Mouse (Mus musculus): Measurements from ENCODE around the gene Galntl6. TPM values are rescaled to one million over a fixed set of nuclear protein-coding genes. Genes with fewer than 3 reads are reported as not detected.
"Not testable (repeated sequence)": the region's sequence is repeated elsewhere in the genome, so short reads cannot be mapped to it uniquely, and the experiment has no call there.

Galntl6 gene
- polyA plus RNA-seq, 1 experiment from 2014 or later, result not detected

DNA sequence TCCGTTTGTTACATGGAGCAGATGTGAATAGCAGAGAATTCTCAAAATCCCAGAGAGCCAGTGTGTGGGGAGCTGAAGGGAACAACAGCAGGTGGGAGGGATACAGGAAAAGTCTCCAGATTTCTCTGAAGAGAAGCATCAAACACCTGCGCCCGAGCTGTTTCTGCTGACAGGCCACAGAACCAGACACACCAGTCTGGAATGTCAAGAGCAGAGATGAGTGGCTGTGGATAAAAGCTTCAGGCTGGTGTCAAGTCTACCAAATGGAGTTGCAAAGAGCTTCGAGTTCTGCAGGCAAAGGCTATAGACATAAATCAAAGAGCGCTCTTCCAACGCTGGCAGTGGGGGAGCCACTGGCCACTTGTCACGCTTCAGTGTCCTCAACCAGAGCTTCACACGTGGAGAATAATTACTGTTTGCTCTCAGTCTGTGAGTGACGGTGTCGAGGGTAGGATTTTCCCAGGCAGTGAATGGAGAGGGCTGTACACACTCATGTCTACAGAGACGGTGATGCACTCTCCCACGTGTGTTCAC, 1139.6 kb downstream of the Galntl6 start:
- Histone ChIP-seq H3K27ac (ENCODE audit: low read depth) (no peak overlapping the region), H3K36me3 (replicated peaks; ENCODE audit: insufficient read depth, low read length) (no peaks in the 10 kb centered on the region), H3K4me1 (ENCODE audit: insufficient read depth) (no peaks in the 10 kb centered on the region), H3K4me3 (ENCODE audit: low read depth, low read length) (no peak overlapping the region), H3K9me3 (ENCODE audit: low read length) (no peaks in the 10 kb centered on the region), H3K27me3 (ENCODE audit: insufficient read depth, low read length) (no peaks in the 10 kb centered on the region), H3K4me2 (ENCODE audit: low read depth, low read length) (no peak overlapping the region), H3K9ac (replicated peaks) (no peak overlapping the region)
- ATAC-seq (no peak), DNase-seq (no peak)
- 50% methylated on average over 12 of the region's 12 CpGs for WGBS (ENCODE audit: insufficient replicate concordance)
- no peak for TF ChIP-seq EP300 (IDR thresholded peaks at IDR 0.05; ENCODE audit: low read depth)
- no peak for TF ChIP-seq CTCF (IDR thresholded peaks at IDR 0.05; ENCODE audit: low read depth)

DNA sequence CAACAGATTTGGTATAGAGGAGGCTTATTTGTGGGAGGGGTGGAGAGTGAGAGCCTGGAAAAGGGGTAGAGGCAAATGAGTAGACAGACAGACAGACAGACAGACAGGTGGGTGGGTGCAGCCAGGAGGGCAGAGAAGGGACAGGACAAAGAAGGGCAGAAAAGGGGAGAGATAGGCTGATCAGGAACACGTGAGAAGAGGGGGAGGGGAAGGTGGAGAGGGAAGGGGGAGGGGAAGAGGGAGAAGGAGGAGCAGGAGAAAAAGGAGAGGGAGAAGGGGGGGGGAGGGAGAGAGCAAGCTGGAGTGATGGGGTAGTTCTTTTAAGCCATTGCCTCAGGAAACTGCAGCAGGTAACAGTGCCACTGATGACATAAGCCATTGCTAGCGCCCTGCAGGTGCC, 1144.9 kb downstream of the Galntl6 start:
- TF ChIP-seq EP300 (IDR thresholded peaks at IDR 0.05; ENCODE audit: low read depth) (no peak), CTCF (IDR thresholded peaks at IDR 0.05; ENCODE audit: low read depth) (no peak)
- DNase-seq (no peak), ATAC-seq (no peak)
- Histone ChIP-seq H3K9ac (replicated peaks) (no peak overlapping the region), H3K27me3 (ENCODE audit: insufficient read depth, low read length) (no peaks in the 10 kb centered on the region), H3K4me2 (ENCODE audit: low read depth, low read length) (no peak overlapping the region), H3K9me3 (ENCODE audit: low read length) (no peaks in the 10 kb centered on the region), H3K27ac (ENCODE audit: low read depth) (no peak overlapping the region), H3K4me3 (ENCODE audit: low read depth, low read length) (no peak overlapping the region), H3K36me3 (replicated peaks; ENCODE audit: insufficient read depth, low read length) (no peaks in the 10 kb centered on the region), H3K4me1 (ENCODE audit: insufficient read depth) (no peaks in the 10 kb centered on the region)
- 35% methylated on average over 2 of the region's 2 CpGs for WGBS (ENCODE audit: insufficient replicate concordance)

DNA sequence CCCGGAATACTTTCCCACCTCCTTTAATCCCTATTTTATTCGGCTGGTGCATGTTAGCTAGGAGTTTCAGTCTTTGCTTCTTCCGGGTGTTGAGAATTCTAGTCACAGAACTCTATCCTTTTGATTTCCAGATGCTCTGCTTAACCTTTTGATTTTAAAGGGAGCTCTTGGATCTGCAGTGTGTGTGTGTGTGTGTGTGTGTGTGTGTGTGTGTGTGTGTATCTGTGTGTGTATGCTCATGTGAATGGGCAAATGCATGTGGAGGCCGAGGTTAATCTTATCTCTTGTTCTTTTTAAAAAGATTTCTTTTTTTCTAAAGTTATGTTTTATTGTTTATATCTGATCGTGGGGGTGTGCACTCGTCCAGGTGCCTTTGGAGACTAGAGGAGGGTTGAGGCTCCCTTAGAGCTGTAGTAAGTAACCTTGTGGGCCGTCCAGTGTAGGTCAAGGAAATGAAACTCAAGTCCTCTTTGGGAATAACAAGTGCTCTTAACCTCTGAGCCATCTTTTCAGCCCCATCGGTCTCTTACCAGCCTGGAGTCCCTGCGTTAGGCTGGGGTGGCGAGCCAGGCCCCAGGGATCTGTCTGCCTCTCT, 1145.9 kb downstream of the Galntl6 start:
- ATAC-seq, result no peak
- WGBS (ENCODE audit: insufficient replicate concordance), result 61% methylated on average over 10 of the region's 10 CpGs
- no peak overlapping the region for H3K4me2 ChIP-seq (ENCODE audit: low read depth, low read length)

DNA sequence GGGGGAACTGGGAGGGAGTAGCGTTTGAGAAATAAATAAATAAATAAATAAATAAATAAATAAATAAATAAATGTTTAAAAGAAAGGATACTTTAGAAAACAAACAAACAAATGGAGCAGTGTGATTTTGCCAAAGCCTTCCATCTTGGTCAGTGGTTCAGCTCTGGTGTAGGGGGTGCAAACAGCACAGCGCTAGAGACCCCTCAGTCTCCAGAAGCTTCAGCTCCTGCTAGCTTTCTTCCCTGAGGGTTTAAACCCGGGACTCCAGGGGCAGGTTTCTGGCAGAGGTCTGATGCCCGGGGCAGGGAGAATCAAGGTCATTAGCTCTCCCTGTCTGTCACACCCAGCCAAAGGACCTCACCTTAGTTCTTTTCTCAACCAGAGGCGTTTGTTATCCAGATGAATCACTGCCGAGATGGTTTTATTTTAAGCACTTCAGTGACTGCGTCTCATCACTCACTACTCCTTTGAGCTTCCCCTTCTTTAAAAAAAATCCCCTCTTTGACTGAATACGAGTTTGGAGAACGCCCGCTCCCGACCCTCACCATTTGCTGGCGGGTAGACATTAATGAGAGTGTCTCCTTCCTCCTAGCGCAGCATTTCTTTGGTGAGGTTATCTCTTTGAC, 1146.6 kb downstream of the Galntl6 start:
- H3K4me1 ChIP-seq (ENCODE audit: insufficient read depth), result no peaks in the 10 kb centered on the region
- no peak for TF ChIP-seq CTCF (IDR thresholded peaks at IDR 0.05; ENCODE audit: low read depth)
- no peak for TF ChIP-seq EP300 (IDR thresholded peaks at IDR 0.05; ENCODE audit: low read depth)
- H3K9ac ChIP-seq (replicated peaks), result no peak overlapping the region
- DNase-seq (no peak), ATAC-seq (no peak)
- no peak overlapping the region for H3K4me3 ChIP-seq (ENCODE audit: low read depth, low read length)
- no peak overlapping the region for H3K27ac ChIP-seq (ENCODE audit: low read depth)
- no peak overlapping the region for H3K4me2 ChIP-seq (ENCODE audit: low read depth, low read length)
- H3K9me3 ChIP-seq (ENCODE audit: low read length), result no peaks in the 10 kb centered on the region
- H3K27me3 ChIP-seq (ENCODE audit: insufficient read depth, low read length), result no peaks in the 10 kb centered on the region
- 17% methylated on average over 13 of the region's 13 CpGs for WGBS (ENCODE audit: insufficient replicate concordance)
- H3K36me3 ChIP-seq (replicated peaks; ENCODE audit: insufficient read depth, low read length), result no peaks in the 10 kb centered on the region

More for the DNA sequence above, 1145.9 kb downstream of the Galntl6 start:
- Histone ChIP-seq H3K27me3 (ENCODE audit: insufficient read depth, low read length) (no peaks in the 10 kb centered on the region), H3K27ac (ENCODE audit: low read depth) (no peak overlapping the region), H3K36me3 (replicated peaks; ENCODE audit: insufficient read depth, low read length) (no peaks in the 10 kb centered on the region), H3K9ac (replicated peaks) (no peak overlapping the region), H3K9me3 (ENCODE audit: low read length) (no peaks in the 10 kb centered on the region), H3K4me3 (ENCODE audit: low read depth, low read length) (no peak overlapping the region), H3K4me1 (ENCODE audit: insufficient read depth) (no peaks in the 10 kb centered on the region)
- DNase-seq, result no peak
- TF ChIP-seq CTCF (IDR thresholded peaks at IDR 0.05; ENCODE audit: low read depth) (no peak), EP300 (IDR thresholded peaks at IDR 0.05; ENCODE audit: low read depth) (no peak)

DNA sequence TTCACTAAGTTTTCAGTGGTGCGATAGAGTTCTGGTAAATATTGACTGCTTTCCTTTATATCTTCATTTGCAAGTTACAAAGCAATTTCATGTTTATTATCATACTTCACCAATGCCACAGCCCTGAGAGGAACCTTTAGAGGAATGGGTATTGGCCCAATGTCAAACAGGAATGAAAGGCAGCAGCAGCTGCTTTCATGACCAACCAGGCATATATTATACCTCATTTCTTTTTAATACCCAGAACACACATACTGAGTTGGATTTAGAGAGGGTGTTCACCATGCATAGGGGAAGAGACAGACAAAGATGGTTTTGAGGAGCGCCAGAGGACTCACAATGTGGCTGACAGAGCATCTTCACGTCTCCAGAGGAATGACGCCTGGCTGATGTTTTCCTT, 1147.2 kb downstream of the Galntl6 start:
- DNase-seq, result no peak
- H3K27me3 ChIP-seq (ENCODE audit: insufficient read depth, low read length), result no peaks in the 10 kb centered on the region
- H3K4me3 ChIP-seq (ENCODE audit: low read depth, low read length), result no peak overlapping the region
- TF ChIP-seq EP300 (IDR thresholded peaks at IDR 0.05; ENCODE audit: low read depth), result no peak
- no peaks in the 10 kb centered on the region for H3K4me1 ChIP-seq (ENCODE audit: insufficient read depth)
- H3K9ac ChIP-seq (replicated peaks), result no peak overlapping the region
- no peaks in the 10 kb centered on the region for H3K9me3 ChIP-seq (ENCODE audit: low read length)
- no peak overlapping the region for H3K4me2 ChIP-seq (ENCODE audit: low read depth, low read length)
- ATAC-seq, result no peak
- WGBS (ENCODE audit: insufficient replicate concordance), result 76% methylated on average over 4 of the region's 4 CpGs
- H3K27ac ChIP-seq (ENCODE audit: low read depth), result no peak overlapping the region
- H3K36me3 ChIP-seq (replicated peaks; ENCODE audit: insufficient read depth, low read length), result no peaks in the 10 kb centered on the region

DNA sequence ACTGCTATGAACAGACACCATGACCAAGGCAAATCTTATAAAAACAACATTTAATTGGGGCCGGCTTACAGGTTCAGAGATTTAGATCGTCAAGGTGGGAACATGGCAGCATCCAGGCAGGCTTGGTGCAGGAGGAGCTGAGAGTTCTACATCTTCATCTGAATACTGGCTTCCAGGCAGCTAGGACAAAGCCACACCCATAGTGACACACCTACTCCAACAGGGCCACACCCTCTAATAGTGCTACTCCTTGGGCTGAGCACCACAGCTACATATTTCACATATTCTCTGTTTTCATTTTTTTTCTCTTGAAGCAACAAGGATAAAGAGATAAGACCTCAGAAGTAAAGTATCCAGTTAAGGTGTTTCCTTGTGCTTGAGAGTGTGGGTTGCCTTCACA, 1149.8 kb downstream of the Galntl6 start:
- not testable (repeated sequence) for H3K9me3 ChIP-seq (ENCODE audit: low read length); H3K4me2 ChIP-seq (ENCODE audit: low read depth, low read length); H3K4me3 ChIP-seq (ENCODE audit: low read depth, low read length); H3K36me3 ChIP-seq (replicated peaks; ENCODE audit: insufficient read depth, low read length); DNase-seq; H3K9ac ChIP-seq (replicated peaks); ATAC-seq; H3K4me1 ChIP-seq (ENCODE audit: insufficient read depth); H3K27ac ChIP-seq (ENCODE audit: low read depth); H3K27me3 ChIP-seq (ENCODE audit: insufficient read depth, low read length)
- WGBS (ENCODE audit: insufficient replicate concordance), result 66% methylated on average over 2 of the region's 2 CpGs
